In genomic region chr17:14770377-14770776, GRCm38 (mm10) we compare ENCODE assay signal across 20 mouse cellular contexts.
DNase-seq lines count a peak whose midpoint lies in the region; ATAC-seq and TF ChIP-seq lines count a peak whose summit lies in the region.
"Had no signal": no experiment of that assay in that cellular context is flagged by ENCODE, and none has a peak within 500 bp of the region (broad histone marks: within the 10 kb centered on the region; RNA-seq: fewer than 3 reads in every experiment).

No protein-coding gene starts in this region.

- no peak overlapping the region for H3K9ac ChIP-seq in limb, embryonic 15.5 days
- H3K9ac ChIP-seq: embryonic facial prominence, embryonic 13.5 days; forebrain, embryonic 13.5 days; forebrain, embryonic 15.5 days; forebrain, postnatal 0 days had no signal

- H3K4me3 ChIP-seq in gastrocnemius, adult 2 months = no peak overlapping the region
- no peak overlapping the region for H3K4me3 ChIP-seq in limb, embryonic 15.5 days
- H3K4me3 ChIP-seq in limb, embryonic 10.5 days = no peak overlapping the region
- H3K4me3 ChIP-seq in midbrain, embryonic 10.5 days = no peak overlapping the region
- H3K4me3 ChIP-seq: embryonic facial prominence, embryonic 13.5 days; forebrain, embryonic 13.5 days; forebrain, embryonic 15.5 days had no signal

- DNase-seq in gastrocnemius, adult 2 months = no peak
- DNase-seq in gastrocnemius, postnatal 14 days = no peak
- DNase-seq in limb, embryonic 10.5 days (ENCODE audit: low spot score) = no peak
- no peak for DNase-seq in midbrain, embryonic 10.5 days (ENCODE audit: low spot score)
- DNase-seq: adrenal gland, adult 8-10 months; adrenal gland, postnatal 14 days; adrenal gland, postnatal 36 days; cerebellum, adult 11-12 months; cerebellum, adult 2 months; cerebellum, adult 9-10 months; cerebellum, postnatal 10 days; cerebellum, postnatal 25 days; forebrain, postnatal 0 days had no signal

- H3K4me2 ChIP-seq in limb, embryonic 15.5 days = no peak overlapping the region
- H3K4me2 ChIP-seq: embryonic facial prominence, embryonic 13.5 days; forebrain, embryonic 13.5 days; forebrain, embryonic 15.5 days had no signal

- no peak for ATAC-seq in limb, embryonic 15.5 days (ENCODE audit: insufficient number of reproducible peaks, low FRiP score, low TSS enrichment, low read depth)
- ATAC-seq: activated CD4-positive, CD25-positive, alpha-beta regulatory T cell, adult 4 months; forebrain, embryonic 13.5 days; forebrain, embryonic 15.5 days; forebrain, postnatal 0 days; Patski had no signal

- TF ChIP-seq CTCF in gastrocnemius, adult 2 months (IDR thresholded peaks at IDR 0.05) = no peak

- H3K27me3 ChIP-seq in limb, embryonic 15.5 days = no peaks in the 10 kb centered on the region
- H3K27me3 ChIP-seq in limb, embryonic 10.5 days (ENCODE audit: low read depth, poor library complexity, severe bottlenecking) = no peaks in the 10 kb centered on the region
- H3K27me3 ChIP-seq in midbrain, embryonic 10.5 days (ENCODE audit: low read depth, poor library complexity, severe bottlenecking) = no peaks in the 10 kb centered on the region
- H3K27me3 ChIP-seq: embryonic facial prominence, embryonic 13.5 days; forebrain, embryonic 13.5 days; forebrain, embryonic 15.5 days; Patski had no signal

- H3K27ac ChIP-seq in gastrocnemius, adult 2 months = peak overlapping the region; percentile 59
- peak overlapping the region; percentile 33; the same call in 1 of the 2 replicates for H3K27ac ChIP-seq in limb, embryonic 15.5 days
- no peak overlapping the region for H3K27ac ChIP-seq in limb, embryonic 10.5 days
- no peak overlapping the region for H3K27ac ChIP-seq in midbrain, embryonic 10.5 days (replicated peaks)
- H3K27ac ChIP-seq: embryonic facial prominence, embryonic 13.5 days; forebrain, embryonic 13.5 days; forebrain, embryonic 15.5 days had no signal

- whole genome bisulfite sequencing in limb, embryonic 15.5 days = 70% methylated on average over 5 of the region's 5 CpGs
- WGBS in limb, embryonic 10.5 days = 83% methylated on average over 5 of the region's 5 CpGs
- 85% methylated on average over 5 of the region's 5 CpGs for WGBS in midbrain, embryonic 10.5 days

- no peaks in the 10 kb centered on the region for H3K9me3 ChIP-seq in limb, embryonic 15.5 days
- H3K9me3 ChIP-seq in limb, embryonic 10.5 days (replicated peaks) = no peaks in the 10 kb centered on the region
- no peaks in the 10 kb centered on the region for H3K9me3 ChIP-seq in midbrain, embryonic 10.5 days (replicated peaks)
- H3K9me3 ChIP-seq: embryonic facial prominence, embryonic 13.5 days; forebrain, embryonic 13.5 days; forebrain, embryonic 15.5 days; G1E had no signal

- intact Hi-C loops in gastrocnemius, adult 2 months (cut with DNase I) = no loop called here
- intact Hi-C loops in gastrocnemius, postnatal 14 days (cut with DNase I; ENCODE audit: low total_unique reads) = no loop called here

- no peaks in the 10 kb centered on the region for H3K4me1 ChIP-seq in limb, embryonic 15.5 days
- no peaks in the 10 kb centered on the region for H3K4me1 ChIP-seq in limb, embryonic 10.5 days
- H3K4me1 ChIP-seq in midbrain, embryonic 10.5 days = no peaks in the 10 kb centered on the region
- H3K4me1 ChIP-seq: embryonic facial prominence, embryonic 13.5 days; forebrain, embryonic 13.5 days; forebrain, embryonic 15.5 days had no signal

- no peaks in the 10 kb centered on the region for H3K36me3 ChIP-seq in limb, embryonic 15.5 days
- H3K36me3 ChIP-seq in limb, embryonic 10.5 days = no peaks in the 10 kb centered on the region
- H3K36me3 ChIP-seq in midbrain, embryonic 10.5 days = no peaks in the 10 kb centered on the region
- H3K36me3 ChIP-seq: embryonic facial prominence, embryonic 13.5 days; forebrain, embryonic 15.5 days; G1E had no signal

Comparison
In these comparisons a context has a peak if more than half of its experiments do, and no peak if none do; other contexts are left out.
1. H3K27ac ChIP-seq: peak in gastrocnemius, adult 2 months (single experiment) and limb, embryonic 15.5 days (single experiment); none in limb, embryonic 10.5 days (single experiment) and midbrain, embryonic 10.5 days (single experiment).